Mouse (Mus musculus) B cell, adult 62 days (primary cell): Measurements from ENCODE around the gene Btk. TPM values are rescaled to one million over a fixed set of nuclear protein-coding genes. Genes with fewer than 3 reads are reported as not detected.

Experiments
- total RNA-seq: library from RNA; stranded (reverse); gene quantifications from 4 replicates; pipeline ENCODE4 v1.2.4, GENCODE M21; 2023

Gene Btk
- total RNA-seq = 164 to 171 TPM (median 167 TPM) in 4 replicates

GRCm38 (mm10) chrX:134582888-134583669 is at the start of gene Btk:
Btk (minus strand) TSS chrX:134583570.

GRCm38 (mm10) chrX:134600659-134601379 is 17.4 kb upstream of the Btk start, which contains the start of the genes Gla and Hnrnph2:
Gla (minus strand) TSS chrX:134601125.
Hnrnph2 (plus strand) TSS chrX:134601179.

GRCm38 (mm10) chrX:134585103-134586002 is 2.0 kb upstream of the Btk start, which contains the start of gene Rpl36a:
Rpl36a (plus strand) TSS chrX:134585654.

GRCm38 (mm10) chrX:134541145-134541954 is 42.0 kb downstream of the Btk start, which contains the start of gene Timm8a1:
Timm8a1 (minus strand) TSS chrX:134541865.

Other genes starting within 250 kb of the Btk start
- not detected in 4 replicates for gene Drp2, start 179.0 kb downstream of the Btk start, total RNA-seq
- gene Taf7l, start 107.1 kb downstream of the Btk start, total RNA-seq = not detected in 4 replicates
- 14.0 to 22.1 TPM (median 19.4 TPM) in 4 replicates for gene Timm8a1, start 41.7 kb downstream of the Btk start, total RNA-seq
- gene Rpl36a, start 2.1 kb upstream of the Btk start, total RNA-seq = 510 to 564 TPM (median 519 TPM) in 4 replicates
- 135 to 148 TPM (median 147 TPM) in 4 replicates for gene Gla, start 17.6 kb upstream of the Btk start, total RNA-seq
- gene Hnrnph2, start 17.6 kb upstream of the Btk start, total RNA-seq = 153 to 171 TPM (median 166 TPM) in 4 replicates
- gene Armcx4, start 102.9 kb upstream of the Btk start, total RNA-seq = 2.8 to 3.8 TPM (median 3.6 TPM) in 4 replicates
- gene Armcx1, start 134.4 kb upstream of the Btk start, total RNA-seq = 0.43 to 0.47 TPM in 2 of 4 replicates, not detected in the others
- gene Armcx6, start 167.8 kb upstream of the Btk start, total RNA-seq = 3.3 to 4.4 TPM (median 3.7 TPM) in 4 replicates
- gene Armcx3, start 173.0 kb upstream of the Btk start, total RNA-seq = 16.9 to 19.7 TPM (median 17.7 TPM) in 4 replicates
- gene Armcx2, start 225.7 kb upstream of the Btk start, total RNA-seq = 33.4 to 45.7 TPM (median 37.1 TPM) in 4 replicates